Mouse (Mus musculus) retina, postnatal 7 days (tissue): ENCODE results near the gene Itgad.
"Not testable (repeated sequence)": the region's sequence is repeated elsewhere in the genome, so short reads cannot be mapped to it uniquely, and the experiment has no call there.

Experiments
- DNase-seq: peaks from one replicate; pipeline ENCODE4 v3.0.0-alpha.2; 2012; ENCODE audit warnings: low read depth, low spot score

Itgad gene

DNA sequence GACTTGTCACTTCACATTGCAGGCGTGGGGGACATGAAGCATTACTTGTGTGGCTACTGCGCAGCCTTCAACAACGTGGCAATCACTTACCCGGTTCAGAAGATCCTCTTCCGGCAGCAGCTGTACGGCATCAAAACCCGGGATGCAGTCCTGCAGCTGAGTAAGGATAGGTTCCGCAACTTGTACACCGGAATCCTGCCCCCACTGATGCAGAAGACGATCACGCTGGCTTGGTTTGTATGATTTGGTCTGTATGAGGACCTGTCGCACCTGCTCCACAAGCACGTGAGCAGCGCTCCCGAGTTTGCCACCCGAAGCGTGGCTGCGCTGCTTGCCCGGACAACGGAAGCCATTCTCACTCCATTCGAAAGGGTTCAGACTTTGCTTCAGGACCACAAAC is at the start of gene Itgad:
Itgad (plus strand) TSS at position 301 of the 400 bp plus-strand sequence.
- DNase-seq = no peak

DNA sequence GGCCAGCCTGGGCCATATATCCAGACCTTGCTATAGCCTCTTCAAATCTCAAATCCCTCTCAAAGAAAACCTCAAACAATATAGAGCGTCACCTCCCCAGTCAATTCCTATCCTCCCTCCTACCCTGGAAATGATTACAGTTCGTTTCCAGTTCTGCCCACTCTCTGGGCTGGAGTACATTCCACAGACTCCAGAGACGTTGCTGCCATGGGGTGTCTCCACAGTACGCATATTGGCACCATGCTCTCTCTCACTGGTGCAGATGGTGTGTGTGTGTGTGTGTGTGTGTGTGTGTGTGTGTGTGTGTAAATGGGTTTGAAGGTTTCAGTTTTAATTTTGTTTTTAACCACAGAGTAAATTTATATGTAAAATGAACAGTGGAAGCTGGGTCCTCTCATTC is 48.9 kb upstream of the Itgad start:
- no peak for DNase-seq

DNA sequence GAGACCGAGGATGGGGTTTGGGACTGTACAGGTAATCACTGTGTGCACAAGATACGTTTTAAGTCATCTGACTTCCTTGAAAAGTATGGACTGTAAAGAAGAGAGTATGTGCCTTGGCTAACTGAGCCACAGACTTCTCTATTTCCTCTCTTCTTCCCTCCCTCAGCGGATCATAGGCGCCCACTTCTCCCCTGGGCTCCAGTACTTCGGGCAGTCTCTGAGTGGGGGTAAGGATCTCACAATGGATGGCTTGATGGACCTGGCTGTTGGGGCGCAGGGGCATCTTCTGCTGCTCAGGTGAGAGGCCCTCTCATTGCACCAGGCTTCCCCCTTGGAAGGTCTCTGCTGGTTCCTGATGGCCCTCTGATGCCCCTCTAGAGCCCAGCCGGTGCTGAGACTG is 46.7 kb upstream of the Itgad start:
- DNase-seq = no peak

DNA sequence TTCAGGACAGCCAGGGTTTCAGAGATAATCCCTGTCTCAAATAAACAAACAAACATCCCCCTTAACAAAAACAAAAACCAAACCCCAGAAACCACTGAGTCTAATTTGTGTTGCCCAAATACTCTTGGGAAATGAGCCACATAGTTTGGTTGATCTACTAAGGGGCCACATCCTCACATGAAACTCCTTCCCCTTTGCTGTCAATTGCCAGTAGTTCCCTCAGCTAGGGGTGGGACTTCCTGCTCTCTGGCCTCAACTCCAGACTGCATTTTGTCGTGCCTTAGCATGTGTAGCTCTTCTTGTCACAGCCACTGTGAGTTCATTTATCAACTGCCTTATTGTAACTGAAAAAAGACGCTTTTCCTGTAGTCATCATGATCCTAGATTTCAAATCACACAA is 43.9 kb upstream of the Itgad start:
- no peak for DNase-seq

DNA sequence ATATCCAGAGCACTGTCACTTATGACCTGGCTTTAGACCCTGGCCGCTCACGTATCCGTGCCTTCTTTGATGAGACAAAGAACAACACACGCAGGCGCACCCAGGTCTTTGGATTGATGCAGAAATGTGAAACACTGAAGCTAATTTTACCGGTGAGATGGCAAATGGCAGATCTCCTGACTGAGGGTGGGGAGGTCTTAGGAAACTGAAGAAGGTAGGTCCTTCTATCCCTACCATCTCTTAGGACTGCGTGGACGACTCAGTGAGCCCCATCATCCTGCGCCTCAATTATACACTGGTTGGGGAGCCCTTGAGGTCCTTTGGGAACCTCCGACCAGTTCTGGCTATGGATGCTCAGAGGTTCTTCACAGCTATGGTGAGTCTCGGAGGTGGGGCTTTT is 42.0 kb upstream of the Itgad start:
- DNase-seq = no peak

DNA sequence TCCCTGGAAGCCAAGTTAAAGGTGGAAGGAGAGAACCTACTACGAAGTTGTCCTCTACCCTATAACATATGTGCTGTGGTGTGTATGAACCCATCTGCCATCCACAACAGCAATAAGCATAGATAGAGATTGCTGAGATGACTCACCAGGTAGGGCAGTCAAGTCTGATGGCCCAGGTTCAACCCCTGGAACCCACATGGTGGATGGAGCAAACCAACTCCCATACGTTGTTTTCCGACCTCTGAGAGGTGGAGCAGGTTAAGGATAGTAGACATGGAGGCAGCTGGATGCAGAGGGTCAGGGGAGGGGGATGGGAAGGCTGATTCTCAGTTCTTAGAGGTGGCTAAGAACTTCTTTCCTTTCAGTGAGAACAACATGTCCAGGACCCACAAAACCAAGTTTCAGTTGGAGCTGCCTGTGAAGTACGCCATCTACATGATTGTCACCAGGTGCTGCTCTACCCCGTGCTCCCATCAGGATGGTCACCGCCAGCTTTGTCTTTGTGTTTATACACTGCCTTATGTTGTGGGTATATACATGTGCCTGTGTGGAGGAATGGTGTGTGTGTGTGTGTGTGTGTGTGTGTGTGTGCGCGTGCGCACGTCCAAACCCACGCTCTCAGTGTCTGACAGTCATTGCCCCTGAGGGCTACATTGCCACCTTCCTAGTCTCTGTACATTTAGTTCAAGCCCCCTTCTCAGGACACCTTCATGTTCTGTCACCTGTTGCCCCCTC is 39.6 kb upstream of the Itgad start:
- no peak for DNase-seq

DNA sequence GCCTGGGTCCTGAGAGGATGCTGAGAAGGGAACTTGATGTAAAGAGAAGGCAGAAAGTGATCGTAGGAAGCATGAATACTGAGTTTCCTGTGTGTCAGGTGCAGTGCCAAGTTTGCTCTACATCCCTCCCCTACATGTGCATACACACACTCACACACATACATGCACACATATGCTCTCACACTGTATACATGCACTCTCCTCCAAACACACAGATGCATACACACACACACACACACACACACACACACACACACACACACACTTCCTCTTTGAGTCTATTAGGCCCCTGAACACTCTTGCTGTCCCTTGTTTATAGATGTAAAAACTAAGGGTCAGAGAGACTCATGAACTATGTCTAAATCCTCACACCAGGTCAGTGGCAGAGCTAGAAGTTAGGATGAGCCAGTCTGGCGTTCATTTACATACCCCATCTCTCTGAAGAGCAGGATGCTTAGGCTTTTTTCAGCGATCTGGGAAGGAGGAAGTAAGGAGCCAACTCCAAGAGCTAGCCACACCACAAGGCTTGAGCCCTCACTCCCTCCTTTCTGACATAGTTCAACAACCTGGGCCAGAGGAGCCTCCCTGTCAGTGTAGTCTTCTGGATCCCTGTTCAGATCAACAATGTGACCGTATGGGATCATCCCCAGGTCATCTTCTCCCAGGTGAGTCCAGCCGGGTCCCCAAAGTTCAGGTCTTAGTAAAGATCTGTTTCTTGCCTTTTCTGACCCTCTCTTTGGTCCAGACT is 38.8 kb upstream of the Itgad start:
- no peak for DNase-seq

DNA sequence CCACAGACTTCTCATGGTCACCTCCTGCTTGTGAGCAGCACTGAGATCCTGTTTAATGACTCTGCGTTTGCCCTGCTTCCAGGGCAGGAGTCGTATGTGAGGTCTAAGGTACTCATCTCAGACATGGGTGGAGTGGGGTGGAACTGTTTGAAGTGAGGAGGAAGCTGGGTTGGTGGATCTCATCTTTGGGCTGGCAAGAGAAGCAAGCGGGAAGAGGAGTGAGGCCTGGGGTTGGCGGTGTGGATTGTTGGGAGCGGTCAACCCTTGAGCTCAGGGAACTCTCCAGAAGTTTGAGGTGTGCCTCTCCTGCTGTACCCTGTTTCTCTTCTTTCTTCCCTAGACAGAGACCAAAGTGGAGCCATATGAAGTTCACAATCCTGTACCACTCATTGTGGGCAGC is 37.8 kb upstream of the Itgad start:
- no peak for DNase-seq

DNA sequence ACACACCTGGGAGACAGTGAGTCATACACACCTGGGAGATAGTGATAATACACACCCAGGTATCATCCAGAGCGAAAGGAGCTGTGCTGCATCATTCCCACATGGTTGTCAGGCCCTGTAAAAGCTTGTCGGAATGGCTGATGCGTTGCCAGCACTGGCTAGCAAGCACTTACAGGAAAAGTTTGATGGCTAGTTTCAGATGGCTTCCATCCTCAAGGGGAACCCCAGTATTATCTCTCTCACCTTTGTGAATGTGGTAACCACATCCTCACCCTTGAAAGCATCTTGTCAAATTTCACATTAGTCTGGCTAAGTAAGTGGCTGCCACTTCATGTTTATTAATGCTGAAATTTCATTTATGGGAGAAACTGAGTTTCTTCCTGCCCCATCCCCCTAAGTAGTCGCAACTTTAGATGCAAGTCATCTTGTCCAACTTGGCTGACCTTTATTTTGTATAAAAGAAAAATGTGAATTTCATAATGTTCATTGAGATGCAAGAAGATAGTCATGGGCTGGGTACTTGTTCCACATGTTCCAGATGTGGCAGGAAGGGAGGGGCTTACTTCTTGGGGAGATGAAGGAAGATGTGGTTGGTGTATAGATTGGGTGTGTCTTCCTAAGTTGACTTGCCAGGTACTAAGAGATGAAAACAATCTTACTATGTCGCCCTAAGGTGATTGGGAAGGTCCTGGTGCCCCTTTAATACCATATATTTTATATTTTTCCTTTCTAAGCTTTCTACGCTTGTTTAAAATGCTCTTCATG is 34.3 kb upstream of the Itgad start:
- no peak for DNase-seq

DNA sequence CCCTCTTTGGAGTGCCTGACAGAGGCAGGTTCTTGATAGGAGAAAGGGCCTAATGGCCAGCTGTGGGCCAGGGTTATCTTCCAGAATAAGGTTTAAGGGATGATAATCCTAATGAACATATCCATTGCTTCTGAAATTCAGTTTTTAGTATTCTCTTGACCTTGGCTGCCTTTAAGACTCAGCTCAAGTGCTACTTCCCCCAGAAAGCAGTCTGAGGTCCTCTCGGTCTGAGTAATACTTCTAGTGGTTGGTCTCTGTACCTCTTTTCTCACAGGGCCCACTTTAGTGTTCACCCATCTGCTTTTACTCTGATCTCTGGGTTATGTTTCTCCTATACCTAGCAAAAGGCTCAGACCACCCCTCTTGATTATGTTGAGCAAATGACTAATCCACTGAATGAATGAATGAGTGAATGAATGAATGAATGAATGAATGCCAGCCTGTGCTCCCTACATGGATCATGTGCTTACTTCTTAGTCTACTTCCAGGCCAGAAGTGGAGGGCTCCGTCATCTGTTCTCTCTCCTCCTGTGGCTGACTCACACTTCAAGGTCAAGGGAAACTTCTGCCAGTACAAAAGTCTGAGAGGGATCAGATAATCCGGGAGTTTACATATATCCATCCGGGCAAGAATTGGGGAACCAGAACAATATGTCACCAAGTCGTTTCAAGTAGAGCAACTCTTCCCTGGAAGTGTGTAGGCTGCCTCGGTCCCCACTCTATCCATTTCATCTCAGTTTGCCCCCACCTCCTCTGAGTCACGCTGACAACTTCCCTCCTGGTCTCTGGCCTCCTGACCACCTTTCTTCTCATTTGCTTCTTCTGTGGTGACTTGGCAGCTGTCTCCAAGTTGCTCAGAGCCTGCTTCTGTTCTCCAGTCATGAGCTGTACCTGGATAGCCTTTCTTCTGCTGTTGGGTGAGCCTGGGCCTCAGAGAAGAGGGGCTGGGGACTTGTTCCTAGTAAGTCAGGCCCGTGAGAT is 25.1 kb upstream of the Itgad start, which contains the start of gene Itgax:
Itgax (plus strand) TSS at position 807 of the 980 bp plus-strand sequence.
- DNase-seq = no peak

DNA sequence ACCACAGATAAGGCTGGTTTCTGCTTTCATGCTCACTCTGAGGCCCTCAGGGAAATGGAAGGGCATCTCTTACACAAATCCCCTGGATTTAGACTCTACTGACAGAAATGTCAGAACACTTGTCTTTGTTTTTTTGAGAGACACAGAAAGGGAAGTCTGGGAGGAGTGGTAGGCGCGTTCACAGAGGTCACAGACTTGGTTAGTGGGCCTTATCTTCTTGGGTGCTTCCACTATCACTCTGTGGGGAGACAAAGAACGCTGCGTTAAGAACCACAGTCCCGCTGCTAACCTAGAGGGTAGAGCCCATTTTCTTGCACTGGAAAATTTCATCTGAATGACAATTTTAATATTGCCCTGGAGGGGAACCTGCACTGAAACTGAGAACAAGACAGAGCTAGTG is 22.0 kb upstream of the Itgad start:
- no peak for DNase-seq

DNA sequence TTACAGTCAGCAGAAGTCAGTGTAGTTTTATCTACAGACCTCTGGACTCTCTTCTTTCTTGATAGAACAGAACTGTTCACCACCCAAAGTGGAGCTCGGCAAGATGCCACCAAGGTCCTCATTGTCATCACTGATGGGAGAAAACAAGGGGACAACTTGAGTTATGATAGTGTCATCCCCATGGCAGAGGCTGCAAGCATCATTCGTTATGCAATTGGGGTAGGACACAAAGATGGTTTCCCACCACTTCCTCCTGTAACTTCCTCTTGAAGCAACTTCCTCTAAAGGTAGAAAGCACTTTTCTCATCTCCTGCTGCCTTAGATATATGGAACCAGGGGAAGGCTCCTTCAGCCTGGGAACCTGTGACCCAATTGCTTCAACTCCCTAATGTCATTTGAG is 20.6 kb upstream of the Itgad start:
- DNase-seq = no peak

DNA sequence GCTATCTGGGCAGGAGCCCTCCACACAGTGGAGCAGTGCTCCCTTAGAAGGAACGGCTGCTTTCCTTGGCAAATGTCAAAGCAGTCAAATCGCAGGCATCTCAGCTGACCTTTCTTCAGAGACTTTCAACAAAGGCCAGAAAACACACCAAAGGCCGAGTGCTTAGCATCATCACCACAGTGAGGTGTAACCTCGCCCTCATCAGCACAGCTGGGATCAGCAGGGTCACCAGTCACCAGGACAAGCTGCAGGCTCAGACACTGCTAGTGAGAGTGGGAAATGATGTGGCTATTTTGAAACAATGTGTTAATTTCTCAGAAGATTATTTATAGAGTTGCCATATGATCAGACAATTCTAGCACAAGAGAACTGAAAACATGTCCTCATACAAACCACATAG is 17.2 kb upstream of the Itgad start:
- no peak for DNase-seq

DNA sequence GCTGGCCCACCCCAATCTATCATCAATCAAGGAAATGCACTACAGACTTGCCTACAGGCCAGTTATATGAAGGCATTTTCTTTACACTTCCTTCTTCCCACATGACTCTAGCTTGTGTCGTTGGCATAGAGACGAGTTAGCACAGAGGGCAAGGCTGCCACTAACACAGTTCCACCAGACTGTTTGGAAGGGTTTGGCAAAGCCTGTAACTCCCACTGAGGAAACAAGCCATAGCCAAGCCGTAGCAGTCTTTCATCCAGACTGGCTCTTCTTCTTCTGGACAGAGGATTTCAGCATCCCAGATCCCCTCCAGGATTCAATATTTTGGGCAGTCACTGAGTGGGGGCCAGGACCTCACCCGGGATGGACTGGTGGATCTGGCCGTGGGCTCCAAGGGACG is 14.6 kb upstream of the Itgad start:
- no peak for DNase-seq

DNA sequence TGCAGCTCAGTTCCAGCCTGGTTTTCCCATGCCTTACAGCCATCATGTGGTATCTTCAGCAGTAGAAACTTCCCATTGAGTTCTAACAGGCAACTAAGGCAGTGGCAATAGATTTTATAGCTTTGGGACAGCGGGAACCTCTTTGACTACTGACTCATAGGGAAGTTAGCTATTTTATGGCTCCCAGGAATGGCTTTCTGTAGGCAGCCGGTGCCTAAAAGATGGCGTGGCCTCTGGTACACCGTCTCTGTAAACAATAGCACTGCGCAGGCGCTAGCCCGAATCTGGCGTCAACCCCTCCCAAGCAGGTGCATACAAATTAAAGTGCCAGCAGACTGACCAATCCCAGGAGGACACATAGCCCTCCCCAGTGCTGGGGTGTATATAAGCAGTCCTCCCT is 3.2 kb upstream of the Itgad start:
- DNase-seq = no peak

DNA sequence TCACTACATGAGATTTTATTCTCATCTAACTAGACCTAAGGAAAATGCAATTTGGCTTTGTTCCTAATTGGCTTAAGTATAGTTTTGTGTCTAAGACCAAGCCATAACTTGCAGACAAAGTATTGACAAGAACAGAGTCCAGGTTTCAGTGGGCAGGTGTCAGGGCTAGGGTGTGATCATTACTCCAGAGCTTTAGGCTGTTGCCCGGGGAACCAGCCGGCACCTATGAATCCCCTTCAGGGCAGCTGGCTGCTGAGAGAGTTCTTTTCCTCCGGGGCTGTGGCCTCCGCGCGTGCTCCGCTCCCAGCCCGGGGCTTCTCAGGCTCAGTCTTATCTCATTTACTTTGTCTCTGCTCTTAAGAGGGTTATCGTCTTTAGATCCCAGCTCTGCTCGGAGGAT is 748 bp downstream of the Itgad start:
- peak; percentile 13 for DNase-seq

DNA sequence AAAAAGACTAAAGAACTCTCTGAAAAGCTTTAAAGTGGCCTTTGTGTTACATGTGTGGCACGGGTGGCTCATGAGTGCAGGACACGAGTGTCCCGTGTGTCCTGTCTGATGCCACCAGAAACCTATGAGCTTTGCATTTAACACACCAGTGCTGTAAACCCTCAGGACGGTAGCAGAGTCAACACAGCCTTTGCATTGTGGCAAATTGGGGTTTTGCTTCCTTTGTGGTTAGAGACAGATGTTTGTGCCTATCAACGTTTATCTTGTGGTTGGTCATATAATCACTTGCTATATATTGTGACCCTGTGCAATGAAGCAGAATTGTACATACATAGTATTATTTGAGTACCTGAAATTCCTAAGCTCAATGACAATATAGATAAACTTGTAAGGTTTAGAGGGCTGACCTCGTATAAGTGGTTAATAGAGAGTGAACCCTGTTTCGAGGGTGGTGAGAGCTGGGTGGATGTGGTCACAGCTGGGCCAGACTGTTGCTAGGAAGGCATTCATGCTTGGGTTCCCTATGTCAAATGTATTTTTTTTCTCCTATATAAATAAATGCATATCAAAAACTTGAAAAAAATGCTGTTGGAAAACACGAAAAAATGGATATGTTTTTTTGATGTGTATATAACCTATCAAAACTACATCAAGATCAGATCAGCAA is 4.6 kb downstream of the Itgad start:
- not testable (repeated sequence) for DNase-seq

DNA sequence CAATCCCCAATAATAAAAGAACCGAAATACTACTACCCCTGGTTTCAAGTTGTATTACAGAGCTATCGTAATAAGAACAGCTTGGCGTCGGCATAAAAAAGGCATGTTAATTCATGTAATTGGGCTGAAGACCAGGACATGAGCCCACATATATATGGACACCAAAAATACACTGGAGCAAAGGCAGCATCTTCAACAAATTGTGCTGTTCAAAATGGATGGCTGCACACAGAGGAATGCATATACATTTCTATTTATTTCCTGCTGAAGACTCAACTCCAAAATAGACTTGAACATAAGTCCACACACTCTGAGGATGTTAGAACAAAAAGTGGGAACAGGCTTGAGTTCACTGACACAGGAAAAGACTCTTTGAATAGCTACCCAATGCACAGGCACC is 9.8 kb downstream of the Itgad start:
- DNase-seq = no peak

DNA sequence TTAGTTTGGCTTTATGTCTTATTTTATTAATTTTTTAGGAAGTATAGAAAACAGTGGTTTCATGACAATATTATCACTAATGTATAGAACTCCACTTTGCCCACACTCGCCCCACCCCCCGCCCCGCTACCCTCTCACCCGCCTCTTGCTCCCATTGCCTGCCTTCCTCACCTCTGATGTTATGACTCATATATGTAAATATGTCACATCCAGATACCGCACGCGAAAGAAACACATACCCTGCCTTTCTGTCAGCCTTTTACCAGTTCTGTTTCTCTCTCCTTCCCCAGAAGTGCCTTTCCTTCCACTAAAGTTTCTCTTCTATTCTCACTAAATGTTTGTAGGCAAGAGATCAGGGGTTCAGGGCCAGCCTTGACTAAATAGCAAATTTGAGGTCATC is 12.2 kb downstream of the Itgad start:
- no peak for DNase-seq

DNA sequence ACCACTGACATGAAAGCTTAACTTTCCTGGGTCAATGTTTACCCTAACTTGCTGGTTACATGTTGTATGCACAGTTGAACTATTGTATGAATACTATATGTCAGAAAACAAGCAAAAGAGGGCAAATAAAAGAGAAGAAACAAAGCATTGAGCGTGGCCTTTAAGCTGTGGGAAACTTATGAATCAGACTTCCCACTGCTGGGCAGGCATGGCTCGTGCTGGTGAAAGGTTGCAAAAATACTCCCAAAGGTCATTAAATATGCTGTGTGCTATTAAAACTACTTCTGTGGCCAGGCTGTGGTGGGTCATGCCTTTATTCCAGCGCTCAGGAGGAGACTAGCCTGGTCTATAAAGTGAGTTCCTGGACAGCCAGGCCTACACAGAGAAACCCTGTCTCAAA is 15.8 kb downstream of the Itgad start:
- DNase-seq = no peak

DNA sequence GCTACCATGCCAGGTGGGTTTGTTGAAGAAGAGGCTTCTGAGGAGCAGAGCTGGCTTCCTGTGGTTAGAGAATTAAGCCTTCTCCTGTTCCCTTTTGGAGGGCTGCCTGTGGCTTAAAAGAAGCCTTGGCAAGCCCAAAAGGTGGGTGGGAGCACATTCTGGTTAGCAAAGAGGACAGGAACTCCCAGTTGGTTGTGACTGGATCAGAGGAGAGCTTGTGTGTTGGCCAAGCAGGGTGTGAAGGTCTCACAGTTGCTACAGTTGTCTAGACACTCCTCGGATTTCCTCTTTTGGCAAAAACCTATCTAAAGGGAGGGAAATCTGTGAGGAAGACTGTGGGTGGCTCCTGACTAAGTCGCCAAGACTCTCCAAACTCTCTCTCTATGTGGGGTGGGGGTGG is 24.2 kb downstream of the Itgad start:
- no peak for DNase-seq
